Mouse (Mus musculus) stomach, postnatal 0 days (tissue): ENCODE data around the gene Zfp146.
"Not testable (repeated sequence)": the region's sequence is repeated elsewhere in the genome, so short reads cannot be mapped to it uniquely, and the experiment has no call there.

Experiments used
- CTCF ChIP-seq: IDR thresholded peaks from 2 replicates; pipeline ENCODE4 v1.5.1; 2016; ENCODE audit warnings: antibody characterized with exemption, low read depth, mild to moderate bottlenecking, moderate library complexity
- EP300 ChIP-seq: optimal IDR thresholded peaks from 2 replicates; pipeline ENCODE3; 2016; ENCODE audit warnings: antibody characterized with exemption

DNA sequence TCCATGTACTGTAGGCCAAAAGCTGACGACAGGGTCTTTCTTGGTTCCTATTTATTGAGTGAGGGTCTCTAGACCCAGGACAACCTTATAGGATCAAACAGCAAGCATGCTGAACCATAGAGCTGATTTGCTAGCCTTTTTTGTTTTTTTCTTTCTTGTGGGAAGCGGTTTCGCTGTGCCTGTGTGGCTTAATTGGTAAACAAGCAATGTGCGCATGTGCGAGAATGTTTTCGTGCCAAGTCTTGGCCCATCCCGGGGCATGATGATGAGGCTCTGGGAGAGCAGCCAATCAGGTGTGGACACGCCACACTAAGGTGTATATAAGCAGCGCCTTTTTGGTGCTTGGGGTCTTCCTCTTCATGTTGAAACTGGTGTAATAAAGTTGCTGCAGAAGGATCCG lies 12.4 kb upstream of the Zfp146 start:
- not testable (repeated sequence) for TF ChIP-seq CTCF, EP300
